Mouse (Mus musculus): ENCODE results near the gene Ins1. TPM values are rescaled to one million over a fixed set of nuclear protein-coding genes. Genes with fewer than 3 reads are reported as not detected.

Ins1 gene
- total RNA-seq (2021) (not detected), polyA plus RNA-seq (2012; rRNA removed) (not detected in 2 replicates)
- long read RNA-seq = 0 reads

- Histone ChIP-seq H3K79me2 (replicated peaks; ENCODE audit: control insufficient read depth, insufficient read depth, low read length) (no peaks in the 10 kb centered on the region), H3K4me3 (no peak within 1 kb of the TSS), H3K36me3 (ENCODE audit: control insufficient read depth, insufficient read depth, low read length) (no peaks in the 10 kb centered on the region), H3K27ac (no peak within 1 kb of the TSS), H3K27me3 (ENCODE audit: control insufficient read depth, insufficient read depth, low read length) (no peaks in the 10 kb centered on the region), H3K9ac (ENCODE audit: low read depth, low read length) (no peak within 1 kb of the TSS), H3K4me1 (ENCODE audit: control insufficient read depth, insufficient read depth, low read length) (no peaks in the 10 kb centered on the region)
- intact Hi-C loops (cut with DNase I) = no loop called here
- DNase-seq = no peak
- no peak for TF ChIP-seq POLR2A (IDR thresholded peaks at IDR 0.05; ENCODE audit: insufficient read depth, low read depth, low read length)
- TF ChIP-seq EP300 (IDR thresholded peaks at IDR 0.05; ENCODE audit: insufficient read depth, low read depth, low read length) = no peak
- no peak for TF ChIP-seq CTCF (IDR thresholded peaks at IDR 0.05)
Measured at GRCm38 (mm10) chr19:52263997-52264396, at the start of gene Ins1. TSS of gene Ins1 (plus strand) at chr19:52264297.

All from heart, adult 2 months (tissue).